Mouse (Mus musculus) liver, embryonic 11.5 days (tissue): Measurements from ENCODE around the gene Mtcp1. TPM values are rescaled to one million over a fixed set of nuclear protein-coding genes. Genes with fewer than 3 reads are reported as not detected.

ENCODE experiments used
- ATAC-seq: fragments of 200-750 bp; cut with Nextera tagmentation; replicated peaks from 2 replicates; pipeline ENCODE4 v1.8.0; 2017; ENCODE audit warnings: moderate number of reproducible peaks, mild to moderate bottlenecking, moderate TSS enrichment, moderate library complexity; ENCODE audit not compliant: low FRiP score
- DNase-seq: peaks from one replicate; pipeline ENCODE4 v3.0.0-alpha.2; 2017; ENCODE audit warnings: low spot score
- H3K27ac ChIP-seq: fragments of 300-500 bp; sonication (generic); 2 replicates; pipeline ENCODE4 v1.5.1; 2014; ENCODE audit warnings: mild to moderate bottlenecking, low read depth, low read length, control low read depth
- H3K27me3 ChIP-seq: fragments of 300-500 bp; sonication (generic); replicated peaks from 2 replicates; pipeline ENCODE4 v1.6.1; 2014; ENCODE audit warnings: low read length, mixed read lengths; ENCODE audit not compliant: control insufficient read depth, insufficient read depth
- H3K36me3 ChIP-seq: fragments of 300-500 bp; sonication (generic); 2 replicates; pipeline ENCODE4 v1.6.1; 2014; ENCODE audit warnings: mild to moderate bottlenecking, low read length, moderate library complexity, mixed read lengths; ENCODE audit not compliant: control insufficient read depth, insufficient read depth
- H3K4me1 ChIP-seq: fragments of 300-500 bp; sonication (generic); replicated peaks from 2 replicates; pipeline ENCODE4 v1.6.1; 2014; ENCODE audit warnings: low read length, mixed read lengths; ENCODE audit not compliant: control insufficient read depth, insufficient read depth
- H3K4me2 ChIP-seq: fragments of 300-500 bp; sonication (generic); 2 replicates; pipeline ENCODE4 v1.6.1; 2014; ENCODE audit warnings: mild to moderate bottlenecking, control low read depth, moderate library complexity
- H3K4me3 ChIP-seq: fragments of 300-500 bp; sonication (generic); 2 replicates; pipeline ENCODE4 v1.5.1; 2014; ENCODE audit warnings: low read depth, low read length, control low read depth
- H3K9ac ChIP-seq: fragments of 300-500 bp; sonication (generic); 2 replicates; pipeline ENCODE4 v1.6.1; 2014; ENCODE audit warnings: low read depth, low read length, control low read depth
- H3K9me3 ChIP-seq: fragments of 300-500 bp; sonication (generic); 2 replicates; pipeline ENCODE4 v1.6.1; 2016; ENCODE audit warnings: low read length, inconsistent platforms, mixed read lengths; ENCODE audit not compliant: control insufficient read depth
- WGBS: fragments of 180-500 bp; shearing (Covaris S2); extraction: QIAGEN DNeasy Blood & Tissue Kit; methylation state at CpG from one replicate; pipeline ENCODE4 v1.1.7; 2014; 5-methylcytosine and 5-hydroxymethylcytosine counted together
- polyA plus RNA-seq: library from polyadenylated mRNA; unstranded; fragments of >200 nt; fragmentation: Nextera tagmentation; extraction: Ambion mirVana; gene quantifications from 2 replicates; pipeline ENCODE4 v1.2.1, GENCODE M21; 2014

The Mtcp1 gene
- polyA plus RNA-seq: 7.7 and 8.1 TPM in 2 replicates

DNA sequence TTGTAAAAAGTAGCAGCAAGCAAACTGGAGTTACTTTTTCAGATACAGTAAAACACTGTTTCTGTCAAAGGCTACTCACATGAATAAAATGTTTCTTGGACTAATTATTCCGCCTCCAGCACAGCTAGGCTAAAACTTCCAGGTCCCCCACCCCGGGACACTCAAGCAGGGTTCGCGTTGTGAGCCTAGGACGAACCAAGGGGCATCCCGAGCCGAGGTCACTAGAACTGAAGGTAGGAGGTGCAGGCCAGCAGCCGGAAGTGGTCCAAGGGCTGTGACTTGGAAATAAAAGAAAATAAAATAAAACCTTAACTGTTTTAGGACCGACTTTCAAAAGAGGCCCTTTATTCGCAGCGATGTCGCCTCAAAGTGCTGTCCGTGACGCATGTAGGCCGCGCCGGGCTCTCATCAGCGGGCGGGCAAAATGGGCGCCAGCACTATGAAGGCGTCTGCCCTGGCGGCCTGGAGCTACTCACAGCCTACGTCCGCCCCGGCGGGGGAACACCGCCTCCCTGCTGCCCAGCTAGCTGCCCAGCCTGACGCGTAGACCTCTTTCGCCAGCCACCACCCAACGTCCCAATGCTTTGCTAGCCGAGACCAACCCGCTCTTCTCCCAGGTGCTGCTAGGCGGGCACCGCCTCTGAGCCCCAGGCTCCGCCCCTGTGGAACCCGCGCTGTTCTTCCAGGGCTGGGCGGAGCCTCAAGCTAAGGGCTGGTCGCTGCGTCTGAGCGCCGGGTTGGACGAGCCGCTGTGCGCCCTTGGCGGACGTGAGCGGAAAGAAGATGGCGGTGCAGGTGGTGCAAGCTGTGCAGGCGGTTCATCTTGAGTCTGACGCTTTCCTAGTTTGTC, at the start of gene Mtcp1, which contains the start of the genes Cmc4 and Brcc3:
Gene Mtcp1 (minus strand): TSS at position 653 of the 850 bp plus-strand sequence.
Gene Cmc4 (minus strand): TSS at position 649 of the 850 bp plus-strand sequence.
Gene Brcc3 (plus strand): TSS at position 693 of the 850 bp plus-strand sequence.
- Histone ChIP-seq H3K27ac (peak within 1 kb of the TSS; percentile 91), H3K36me3 (peaks cover 4% of the 10 kb centered on the region; the same call in 1 of the 2 replicates), H3K4me3 (peak within 1 kb of the TSS; percentile 58), H3K9me3 (no peaks in the 10 kb centered on the region), H3K4me2 (peak within 1 kb of the TSS; percentile 58), H3K9ac (peak within 1 kb of the TSS; percentile 72), H3K27me3 (peaks cover 6% of the 10 kb centered on the region; the same call in 1 of the 2 replicates), H3K4me1 (no peaks in the 10 kb centered on the region)
- ATAC-seq (peak; percentile 99), DNase-seq (peak; percentile 75)
- WGBS: 9% methylated on average over 52 of the region's 52 CpGs

DNA sequence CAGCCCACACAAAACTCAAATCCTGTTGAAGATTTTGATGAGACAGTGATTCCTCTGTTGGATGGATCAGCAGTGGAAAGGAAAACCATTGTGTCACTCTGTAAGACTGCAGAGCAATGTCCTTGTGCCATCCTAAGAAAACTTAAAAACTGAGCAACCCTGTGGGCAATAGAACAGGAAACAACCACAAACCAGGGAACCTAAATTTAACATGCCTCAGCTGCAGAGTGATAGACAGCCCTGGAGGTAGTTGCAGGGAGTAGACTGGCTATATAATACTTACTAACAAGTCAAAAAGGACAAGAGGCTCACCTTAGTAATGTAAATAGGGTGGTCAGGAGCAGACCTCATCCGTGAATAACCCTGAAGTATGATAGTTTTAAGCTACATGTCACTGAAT, 38.2 kb upstream of the Mtcp1 start:
- Histone ChIP-seq H3K27ac (no peak overlapping the region), H3K9ac (no peak overlapping the region), H3K4me1 (no peaks in the 10 kb centered on the region), H3K4me3 (no peak overlapping the region), H3K9me3 (no peaks in the 10 kb centered on the region), H3K4me2 (no peak overlapping the region), H3K36me3 (peaks cover 4% of the 10 kb centered on the region; the same call in 1 of the 2 replicates), H3K27me3 (no peaks in the 10 kb centered on the region)
- WGBS: 65% methylated on average over 1 of the region's 1 CpGs
- DNase-seq (no peak), ATAC-seq (no peak)

DNA sequence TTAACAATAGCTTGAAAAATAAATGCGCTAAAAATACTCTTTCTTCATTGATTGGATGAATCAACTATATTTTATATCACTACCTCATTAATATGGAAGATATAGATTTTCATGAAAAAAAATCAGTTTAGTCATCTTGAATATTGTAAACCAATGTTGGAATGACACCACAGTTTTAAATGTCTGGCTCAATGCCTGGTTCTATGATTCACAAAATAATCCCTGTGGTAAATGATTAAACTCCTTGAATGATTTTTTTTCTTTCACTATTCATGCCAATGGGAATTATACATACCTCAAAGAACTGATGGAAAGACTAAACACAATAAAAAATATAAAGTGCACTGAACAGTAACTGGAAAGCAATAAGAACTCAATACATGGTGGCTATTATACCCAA, 6.7 kb downstream of the Mtcp1 start:
- Histone ChIP-seq H3K9me3 (no peaks in the 10 kb centered on the region), H3K4me2 (no peak overlapping the region), H3K27me3 (no peaks in the 10 kb centered on the region), H3K4me3 (no peak overlapping the region), H3K9ac (no peak overlapping the region), H3K4me1 (no peaks in the 10 kb centered on the region), H3K36me3 (no peaks in the 10 kb centered on the region), H3K27ac (no peak overlapping the region)
- no peak for DNase-seq
- ATAC-seq: no peak
- WGBS: 90% methylated on average over 1 of the region's 1 CpGs

DNA sequence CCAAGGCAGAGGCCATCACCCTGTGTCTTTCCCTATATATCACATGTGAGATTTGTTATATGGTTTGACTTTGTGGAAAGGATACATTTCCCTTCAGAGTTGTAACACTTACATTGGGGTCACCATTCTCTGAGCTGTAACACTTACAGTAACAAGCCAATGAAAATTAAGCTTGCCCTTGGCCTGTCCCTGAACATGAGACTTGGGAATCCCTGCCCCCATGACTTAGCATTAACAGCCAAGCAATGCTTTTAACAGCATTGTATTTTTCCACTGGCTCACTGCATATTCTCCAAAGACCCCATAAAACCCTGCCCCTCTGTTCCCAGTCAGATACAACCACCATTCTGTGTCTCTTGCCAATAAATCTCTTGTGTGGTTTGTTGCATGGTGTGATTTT, 13.0 kb downstream of the Mtcp1 start:
- no peaks in the 10 kb centered on the region for H3K9me3 ChIP-seq
- H3K4me2 ChIP-seq: no peak overlapping the region
- H3K4me1 ChIP-seq: no peaks in the 10 kb centered on the region
- DNase-seq (no peak), ATAC-seq (no peak)
- H3K4me3 ChIP-seq: no peak overlapping the region
- H3K27ac ChIP-seq: no peak overlapping the region
- H3K36me3 ChIP-seq: no peaks in the 10 kb centered on the region
- H3K9ac ChIP-seq: no peak overlapping the region
- H3K27me3 ChIP-seq: no peaks in the 10 kb centered on the region

DNA sequence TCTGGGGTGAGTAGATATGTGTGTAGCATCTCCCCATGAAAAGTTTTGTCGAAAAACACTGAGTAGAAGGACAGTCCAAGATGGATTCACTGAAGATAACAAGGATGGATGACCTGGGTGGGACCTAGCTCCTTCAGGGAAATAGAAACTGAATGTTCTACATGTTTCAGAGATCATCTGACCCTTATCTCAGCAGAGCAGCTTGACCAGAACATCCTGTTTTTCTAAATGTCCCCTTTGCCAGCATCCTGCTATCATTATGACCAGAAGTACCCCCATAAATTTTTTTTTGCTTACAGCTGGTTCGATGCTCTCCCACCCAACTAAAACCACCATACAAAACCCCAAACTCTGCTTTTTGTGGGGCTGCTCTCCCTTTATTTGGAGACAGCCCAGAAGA, 13.7 kb downstream of the Mtcp1 start:
- WGBS: 52% methylated on average over 2 of the region's 2 CpGs
- Histone ChIP-seq H3K9ac (no peak overlapping the region), H3K4me3 (no peak overlapping the region), H3K27ac (peak overlapping the region; percentile 11; the same call in 1 of the 2 replicates), H3K4me1 (no peaks in the 10 kb centered on the region), H3K9me3 (no peaks in the 10 kb centered on the region), H3K4me2 (no peak overlapping the region), H3K27me3 (no peaks in the 10 kb centered on the region), H3K36me3 (no peaks in the 10 kb centered on the region)
- peak; percentile 79 for ATAC-seq
- DNase-seq: no peak

DNA sequence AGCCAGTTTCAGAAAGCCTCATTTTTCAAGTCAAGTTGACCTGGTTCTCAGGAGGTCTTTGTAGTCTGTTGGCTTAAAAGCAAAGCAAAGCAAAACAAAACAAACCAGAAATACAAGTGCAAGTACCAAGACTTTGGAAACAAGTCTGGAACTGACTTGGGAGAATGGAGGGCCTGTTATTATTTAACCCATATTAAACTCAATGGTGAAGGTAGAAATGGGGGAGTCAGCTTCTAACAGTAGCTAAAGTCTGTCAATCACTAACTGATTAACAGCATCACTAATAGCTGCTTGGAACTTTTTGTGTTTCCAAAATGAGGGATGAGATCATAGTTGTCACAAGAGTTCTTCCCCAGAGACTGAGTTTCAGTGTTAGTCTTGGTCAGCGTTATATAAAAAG, 16.9 kb downstream of the Mtcp1 start:
- H3K4me1 ChIP-seq: no peaks in the 10 kb centered on the region
- no peaks in the 10 kb centered on the region for H3K9me3 ChIP-seq
- no peak overlapping the region for H3K4me2 ChIP-seq
- H3K36me3 ChIP-seq: no peaks in the 10 kb centered on the region
- no peak overlapping the region for H3K4me3 ChIP-seq
- H3K27ac ChIP-seq: no peak overlapping the region
- WGBS: 86% methylated on average over 1 of the region's 1 CpGs
- DNase-seq: no peak
- ATAC-seq: no peak
- H3K27me3 ChIP-seq: no peaks in the 10 kb centered on the region
- no peak overlapping the region for H3K9ac ChIP-seq

DNA sequence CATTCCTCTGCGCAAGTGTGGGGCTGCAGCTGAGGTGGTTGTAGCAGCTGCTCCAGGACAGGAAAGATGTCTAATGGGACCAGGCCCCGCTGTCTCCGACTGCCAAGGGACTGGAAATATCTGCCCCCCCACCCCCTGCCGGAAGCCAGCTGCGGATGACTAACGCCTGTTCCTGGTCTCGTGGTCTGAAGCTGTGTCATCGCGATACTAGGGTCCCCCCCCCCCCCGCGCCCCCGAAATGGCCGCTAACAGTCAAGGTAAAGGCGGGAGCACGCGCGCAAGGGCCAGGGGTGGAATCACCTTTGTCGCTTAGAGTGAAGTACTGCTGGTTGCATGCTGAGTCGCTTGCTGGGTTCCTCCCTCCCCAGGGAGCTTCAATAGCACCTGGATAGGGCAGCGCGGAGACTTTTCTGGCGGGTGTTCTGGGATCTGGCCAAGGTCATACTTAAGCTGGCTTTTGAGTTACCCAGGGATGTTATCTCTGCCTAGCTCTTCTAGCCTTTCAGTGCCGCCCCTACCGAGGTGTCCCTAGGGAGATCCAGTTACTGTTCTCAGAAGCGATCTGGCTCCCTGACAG, 34.1 kb downstream of the Mtcp1 start, which contains the start of the genes Fundc2 and F8:
Gene Fundc2 (plus strand): TSS at position 205 of the 577 bp plus-strand sequence.
Gene F8 (minus strand): TSS at position 421 of the 577 bp plus-strand sequence.
- Histone ChIP-seq H3K4me1 (no peaks in the 10 kb centered on the region), H3K4me3 (peak within 1 kb of the TSS; percentile 50), H3K36me3 (no peaks in the 10 kb centered on the region), H3K27ac (peak within 1 kb of the TSS; percentile 83), H3K9ac (peak within 1 kb of the TSS; percentile 63), H3K9me3 (no peaks in the 10 kb centered on the region), H3K27me3 (no peaks in the 10 kb centered on the region), H3K4me2 (peak within 1 kb of the TSS; percentile 59)
- 8% methylated on average over 23 of the region's 25 CpGs for WGBS
- DNase-seq (peak; percentile 79), ATAC-seq (peak; percentile 90)

DNA sequence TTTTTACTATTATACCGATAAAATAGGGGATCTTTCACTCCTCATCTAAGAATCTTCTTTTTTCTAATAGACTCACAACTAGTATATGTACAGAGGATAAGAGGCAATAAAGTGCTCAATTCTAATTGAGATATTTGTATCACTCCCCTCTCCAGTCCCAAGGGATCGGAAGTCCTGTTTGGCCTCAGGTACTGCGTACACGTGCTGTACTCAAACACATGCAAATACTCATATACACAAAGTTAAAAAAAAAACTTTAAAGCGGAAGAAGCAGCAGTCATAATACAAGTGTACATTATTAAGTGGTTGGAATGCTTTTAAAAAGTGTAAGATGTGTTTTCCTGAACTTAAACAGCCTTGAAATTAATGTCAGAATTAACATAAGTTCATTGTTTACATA, 34.7 kb downstream of the Mtcp1 start:
- Histone ChIP-seq H3K27ac (no peak overlapping the region), H3K9ac (no peak overlapping the region), H3K36me3 (no peaks in the 10 kb centered on the region), H3K4me3 (peak overlapping the region; percentile 50), H3K27me3 (no peaks in the 10 kb centered on the region), H3K4me2 (peak overlapping the region; percentile 59), H3K4me1 (no peaks in the 10 kb centered on the region), H3K9me3 (no peaks in the 10 kb centered on the region)
- DNase-seq: no peak
- ATAC-seq: no peak
- 70% methylated on average over 5 of the region's 5 CpGs for WGBS
